Mouse (Mus musculus) embryonic facial prominence, embryonic 10.5 days (tissue): ENCODE measurements at regions not wholly inside any gene's neighbourhood (a gene's known extent, or its start where the extent isn't known, plus 50 kb on each side); places are given as distances from the start of the nearest gene placed in this dataset.

ENCODE experiments used
- DNase-seq: peaks from one replicate; pipeline ENCODE4 v3.0.0-alpha.2; 2017; ENCODE audit warnings: low spot score
- H3K27ac ChIP-seq: fragments of 300-500 bp; sonication (generic); replicated peaks from 2 replicates; pipeline ENCODE4 v1.5.1; 2016; ENCODE audit warnings: mild to moderate bottlenecking
- H3K27me3 ChIP-seq: fragments of 300-500 bp; sonication (generic); replicated peaks from 2 replicates; pipeline ENCODE4 v1.6.1; 2016; ENCODE audit warnings: low read depth, mild to moderate bottlenecking; ENCODE audit not compliant: poor library complexity, severe bottlenecking
- H3K36me3 ChIP-seq: fragments of 300-500 bp; sonication (generic); replicated peaks from 2 replicates; pipeline ENCODE4 v1.6.1; 2016; ENCODE audit warnings: mild to moderate bottlenecking, moderate library complexity
- H3K4me1 ChIP-seq: fragments of 300-500 bp; sonication (generic); 2 replicates; pipeline ENCODE4 v1.6.1; 2016
- H3K4me3 ChIP-seq: fragments of 300-500 bp; sonication (generic); 2 replicates; pipeline ENCODE4 v1.5.1; 2016; ENCODE audit warnings: mild to moderate bottlenecking, moderate library complexity
- H3K9me3 ChIP-seq: fragments of 300-500 bp; sonication (generic); 2 replicates; pipeline ENCODE4 v1.6.1; 2016; ENCODE audit warnings: mild to moderate bottlenecking
- WGBS: fragments of 180-500 bp; shearing (Covaris S2); methylation state at CpG from one replicate; pipeline ENCODE4 v1.1.7; 2016; 5-methylcytosine and 5-hydroxymethylcytosine counted together

- DNase-seq, result no peak
- WGBS, result 83% methylated on average over 4 of the region's 4 CpGs
These were observed 67.8 kb upstream of the Gm14444 start for GRCm38 (mm10) chr2:174942221-174942620.

GRCm38 (mm10) chr2:174948106-174948505 is 61.9 kb upstream of the Gm14444 start:
- WGBS, result 89% methylated on average over 8 of the region's 8 CpGs
- DNase-seq, result no peak
- no peaks in the 10 kb centered on the region for H3K36me3 ChIP-seq
- H3K9me3 ChIP-seq, result no peaks in the 10 kb centered on the region
- H3K4me1 ChIP-seq, result no peaks in the 10 kb centered on the region
- H3K27me3 ChIP-seq, result no peaks in the 10 kb centered on the region
- H3K4me3 ChIP-seq, result no peak overlapping the region
- H3K27ac ChIP-seq, result no peak overlapping the region

More at GRCm38 (mm10) chr2:174942221-174942620, 67.8 kb upstream of the Gm14444 start:
- H3K27me3 ChIP-seq, result no peaks in the 10 kb centered on the region
- H3K27ac ChIP-seq, result no peak overlapping the region
- no peak overlapping the region for H3K4me3 ChIP-seq
- H3K4me1 ChIP-seq, result no peaks in the 10 kb centered on the region
- no peaks in the 10 kb centered on the region for H3K9me3 ChIP-seq
- no peaks in the 10 kb centered on the region for H3K36me3 ChIP-seq
